Mouse (Mus musculus) olfactory bulb, adult 2 months (tissue): ENCODE measurements around the gene Nags. TPM values are rescaled to one million over a fixed set of nuclear protein-coding genes. Genes with fewer than 3 reads are reported as not detected.
A peak's percentile ranks its signal among the peaks of the same experiment; 100 is the strongest.

Source experiments
- H3K27ac ChIP-seq: fragments of 200-500 bp; 2 replicates; pipeline ENCODE4 v1.5.1; 2012; ENCODE audit warnings: low read depth, low read length; ENCODE audit not compliant: insufficient read depth
- H3K4me1 ChIP-seq: fragments of 200-500 bp; 2 replicates; pipeline ENCODE4 v1.6.1; 2012; ENCODE audit warnings: low read length; ENCODE audit not compliant: control insufficient read depth, insufficient read depth
- H3K4me3 ChIP-seq: fragments of 200-500 bp; 2 replicates; pipeline ENCODE4 v1.5.1; 2012; ENCODE audit warnings: mild to moderate bottlenecking, low read depth, low read length, moderate library complexity; ENCODE audit not compliant: insufficient read depth
- CTCF ChIP-seq: fragments of 200-500 bp; IDR thresholded peaks from 2 replicates; pipeline ENCODE4 v1.5.1; 2012; ENCODE audit warnings: low read depth, mild to moderate bottlenecking, low read length, moderate library complexity; ENCODE audit not compliant: insufficient read depth
- POLR2A ChIP-seq: fragments of 200-500 bp; IDR thresholded peaks from 2 replicates; pipeline ENCODE4 v1.6.1; 2012; ENCODE audit warnings: mild to moderate bottlenecking, low read depth, low read length, moderate library complexity; ENCODE audit not compliant: insufficient read depth
- WGBS: fragments of 180-500 bp; shearing (Covaris S2); methylation state at CpG from one replicate; pipeline ENCODE4 v1.1.7; 2018; 5-methylcytosine and 5-hydroxymethylcytosine counted together
- polyA plus RNA-seq: library from polyadenylated mRNA; stranded (reverse); fragments of >200 nt; gene quantifications from 2 replicates; pipeline ENCODE4 v1.2.4, GENCODE M21; 2012; ENCODE audit warnings: low replicate concordance; ENCODE audit not compliant: missing spikeins, insufficient read depth, insufficient read length

Nags gene
- polyA plus RNA-seq, 1 experiment: not detected

GRCm38 (mm10) chr11:102193657-102194440 lies 48.5 kb downstream of the Nags start:
- TF ChIP-seq CTCF: no peak
- no peak for TF ChIP-seq POLR2A
- WGBS: 83% methylated on average over 9 of the region's 9 CpGs

GRCm38 (mm10) chr11:102196018-102196797 lies 50.9 kb downstream of the Nags start:
- Histone ChIP-seq H3K4me3 (no peak overlapping the region), H3K4me1 (peaks cover 49% of the 10 kb centered on the region), H3K27ac (no peak overlapping the region)
- 70% methylated on average over 21 of the region's 21 CpGs for WGBS
- TF ChIP-seq POLR2A: no peak
- no peak for TF ChIP-seq CTCF

More at GRCm38 (mm10) chr11:102193657-102194440, 48.5 kb downstream of the Nags start:
- Histone ChIP-seq H3K4me1 (peaks cover 35% of the 10 kb centered on the region), H3K4me3 (no peak overlapping the region), H3K27ac (no peak overlapping the region)

- H3K27ac ChIP-seq: peak overlapping the region; percentile 35; the same call in 1 of the 2 replicates
- 50% methylated on average over 6 of the region's 6 CpGs for WGBS
- H3K4me3 ChIP-seq: no peak overlapping the region
- TF ChIP-seq CTCF (no peak), POLR2A (no peak)
- H3K4me1 ChIP-seq: peaks cover 66% of the 10 kb centered on the region
These were observed 52.9 kb downstream of the Nags start for GRCm38 (mm10) chr11:102198245-102198644.

Other genes starting within 250 kb of the Nags start
- not detected in 2 replicates for gene Sost, start 178.5 kb upstream of the Nags start, polyA plus RNA-seq
- gene Cfap97d1, start 161.2 kb upstream of the Nags start, polyA plus RNA-seq: not detected in 2 replicates
- gene Dusp3, start 158.5 kb upstream of the Nags start, polyA plus RNA-seq: not detected in 2 replicates
- gene Mpp3, start 117.1 kb upstream of the Nags start, polyA plus RNA-seq: not detected in 2 replicates
- not detected in 2 replicates for gene Cd300lg, start 104.0 kb upstream of the Nags start, polyA plus RNA-seq
- not detected in 2 replicates for gene Mpp2, start 57.0 kb upstream of the Nags start, polyA plus RNA-seq
- gene Ppy, start 44.2 kb upstream of the Nags start, polyA plus RNA-seq: not detected in 2 replicates
- not detected in 2 replicates for gene Pyy, start 37.7 kb upstream of the Nags start, polyA plus RNA-seq
- not detected in 2 replicates for gene Tmem101, start 10.9 kb downstream of the Nags start, polyA plus RNA-seq
- not detected in 2 replicates for gene Lsm12, start 39.8 kb downstream of the Nags start, polyA plus RNA-seq
- gene G6pc3, start 44.1 kb downstream of the Nags start, polyA plus RNA-seq: not detected in 2 replicates
- 223 TPM in 1 of 2 replicates, not detected in the other for gene Hdac5, start 84.7 kb downstream of the Nags start, polyA plus RNA-seq
- gene BC030867, start 103.4 kb downstream of the Nags start, polyA plus RNA-seq: not detected in 2 replicates
- gene Asb16, start 123.2 kb downstream of the Nags start, polyA plus RNA-seq: not detected in 2 replicates
- gene Tmub2, start 139.4 kb downstream of the Nags start, polyA plus RNA-seq: 472 TPM in 1 of 2 replicates, not detected in the other
- not detected in 2 replicates for gene Atxn7l3, start 151.1 kb downstream of the Nags start, polyA plus RNA-seq
- 213 TPM in 1 of 2 replicates, not detected in the other for gene Ubtf, start 174.2 kb downstream of the Nags start, polyA plus RNA-seq
- gene Slc4a1, start 220.7 kb downstream of the Nags start, polyA plus RNA-seq: not detected in 2 replicates
- not detected in 2 replicates for gene Rundc3a, start 247.9 kb downstream of the Nags start, polyA plus RNA-seq